Mouse (Mus musculus) E14TG2a.4 (cell line): Measurements from ENCODE around the gene Arhgef19.

Source experiments
- CTCF ChIP-seq: conservative IDR thresholded peaks from 2 replicates; pipeline ENCODE4 v1.5.1; 2014; ENCODE audit warnings: low read length
- NANOG ChIP-seq: IDR thresholded peaks from 2 replicates; pipeline ENCODE4 v1.6.1; 2014; ENCODE audit warnings: borderline replicate concordance, low read length, mixed read lengths

- TF ChIP-seq NANOG (no peak), CTCF (no peak)
Measured at GRCm38 (mm10) chr4:141213342-141213741, 26.0 kb upstream of the Arhgef19 start.
